Mouse (Mus musculus) myocyte (in vitro differentiated cells): Measurements from ENCODE around the gene Tmed10.

Experiments
- MAX ChIP-seq: IDR thresholded peaks from one replicate; pipeline ENCODE4 v1.6.1; 2011; ENCODE audit warnings: low read depth, mild to moderate bottlenecking, control low read depth
- MYOD1 ChIP-seq, 3 experiments: IDR thresholded peaks; one replicate each; pipeline ENCODE4 v1.6.1; 2011; ENCODE audit warnings: control low read depth in 2 of 3, low read depth in 2 of 3, mild to moderate bottlenecking in 2 of 3, moderate library complexity in 1 of 3; ENCODE audit not compliant: insufficient read length in 2 of 3, control insufficient read depth in 1 of 3
- MYOG ChIP-seq, 3 experiments: IDR thresholded peaks; one replicate each; pipeline ENCODE4 v1.6.1; 2011; ENCODE audit warnings: control low read depth in 2 of 3, low read depth in 2 of 3, mild to moderate bottlenecking in 2 of 3; ENCODE audit not compliant: insufficient read length in 2 of 3, control insufficient read depth in 1 of 3, insufficient read depth in 1 of 3
- POLR2A ChIP-seq: IDR thresholded peaks from one replicate; pipeline ENCODE4 v1.6.1; 2011; ENCODE audit warnings: low read depth, mild to moderate bottlenecking, control low read depth, moderate library complexity; ENCODE audit not compliant: insufficient read length
- POLR2AphosphoS2 ChIP-seq: IDR thresholded peaks from one replicate; pipeline ENCODE4 v1.6.1; 2011; ENCODE audit warnings: low read depth, control low read depth; ENCODE audit not compliant: insufficient read length

DNA sequence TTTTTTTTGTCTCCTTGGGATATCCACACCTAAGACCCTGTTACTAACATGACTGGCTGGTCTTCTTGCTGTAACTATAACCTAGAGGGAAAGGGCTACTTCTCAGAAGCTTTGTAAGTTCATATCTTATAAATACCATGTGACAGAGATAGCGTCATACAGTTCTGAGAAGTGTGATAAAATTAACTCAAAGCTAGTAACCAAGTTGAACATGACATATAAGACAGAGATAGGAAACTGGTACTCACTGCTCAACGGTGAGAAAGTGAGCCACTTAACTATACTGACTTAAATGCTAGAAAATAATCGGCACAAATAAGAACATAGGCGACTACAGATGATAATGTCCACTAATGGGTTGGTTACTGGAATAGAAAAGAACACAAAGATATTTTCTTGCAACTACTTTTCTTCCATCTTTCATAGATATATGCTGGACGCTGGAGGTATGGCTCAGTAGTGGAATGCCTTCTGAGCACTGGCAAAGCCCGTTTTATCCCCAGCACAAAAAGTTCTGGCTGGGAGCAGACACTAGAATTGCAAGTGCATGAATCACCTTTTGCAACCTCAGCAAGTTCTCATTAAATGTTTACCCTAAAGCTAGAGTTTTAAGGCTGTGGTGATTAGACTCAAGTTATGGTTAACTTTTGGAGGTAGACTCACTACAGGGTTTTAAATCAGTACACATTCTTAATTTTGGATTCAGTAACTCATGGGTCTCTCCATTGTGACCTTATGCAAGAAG, 36.9 kb downstream of the Tmed10 start:
- TF ChIP-seq POLR2A (no peak), POLR2AphosphoS2 (no peak), MYOD1 (IDR thresholded peaks at IDR 0.05; ENCODE audit: control insufficient read depth in 1 of 3, insufficient read length in 2 of 3, low read depth in 2 of 3) (no peak), MAX (no peak), MYOG (IDR thresholded peaks at IDR 0.05; ENCODE audit: control insufficient read depth in 1 of 3, insufficient read depth in 1 of 3, insufficient read length in 2 of 3, low read depth in 2 of 3) (no peak)
